Mouse (Mus musculus): ENCODE measurements around the gene Ffar4. TPM values are rescaled to one million over a fixed set of nuclear protein-coding genes. Genes with fewer than 3 reads are reported as not detected.

Ffar4 gene
- not detected for polyA plus RNA-seq (2017; shearing (Covaris generic))

- ATAC-seq, result no peak
These were observed at the start of gene Ffar4 for GRCm38 (mm10) chr19:38096858-38097758. Gene Ffar4, plus strand, starts transcription at chr19:38097071.

GRCm38 (mm10) chr19:38049686-38050085, 47.2 kb upstream of the Ffar4 start:
- no peak for ATAC-seq

GRCm38 (mm10) chr19:38053227-38054041, 43.4 kb upstream of the Ffar4 start:
- no peak for ATAC-seq

DNA sequence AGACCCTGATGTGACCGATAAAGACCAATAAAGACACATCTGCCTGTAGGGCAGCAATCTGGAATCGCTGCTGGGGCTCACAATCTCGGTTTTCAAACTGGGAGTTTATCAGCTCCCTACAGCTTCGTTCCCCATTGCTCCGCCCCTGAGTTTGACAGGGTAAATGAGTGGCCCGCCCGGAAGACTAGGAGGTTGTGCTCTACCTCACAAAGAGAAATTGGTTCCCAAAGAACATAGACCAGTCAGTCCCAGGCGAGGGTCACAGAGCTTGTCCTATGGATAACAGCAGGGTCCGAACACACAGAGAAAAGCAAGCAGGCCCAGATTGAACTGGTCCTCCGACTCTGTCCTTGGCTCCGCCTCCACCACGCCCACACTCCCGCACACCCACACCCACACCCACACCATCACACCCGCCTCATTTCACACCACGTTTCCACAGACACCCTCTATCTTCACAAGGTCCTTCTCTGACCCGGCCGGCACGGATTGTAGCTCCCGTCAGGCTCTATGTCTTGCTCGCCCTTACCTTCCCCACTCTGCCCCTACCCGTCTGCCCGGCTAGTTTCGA, 42.6 kb upstream of the Ffar4 start:
- ATAC-seq, result peak; percentile 69

GRCm38 (mm10) chr19:38054720-38055192, 42.1 kb upstream of the Ffar4 start, which contains the start of gene Cep55:
Gene Cep55, plus strand, starts transcription at chr19:38055011.
- ATAC-seq, result peak; percentile 86

DNA sequence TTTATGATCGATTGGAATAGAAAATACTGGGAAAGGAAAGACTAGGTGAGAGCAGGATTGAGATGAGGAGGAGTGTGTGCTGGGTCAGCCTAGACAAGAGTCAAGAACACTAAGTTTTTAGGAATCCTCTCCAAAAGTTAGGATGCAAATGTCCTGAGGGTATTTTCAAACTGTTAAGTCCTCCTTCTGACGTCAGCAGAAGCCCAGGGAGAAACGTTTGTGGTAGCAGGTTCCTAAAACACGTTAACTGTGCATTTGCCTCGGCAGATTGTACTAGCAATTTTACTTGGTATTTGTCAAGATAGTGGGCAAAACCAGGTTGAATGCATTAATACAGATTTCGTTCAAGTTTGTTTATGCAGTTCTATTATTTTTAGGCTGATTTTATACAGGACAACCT, 41.1 kb upstream of the Ffar4 start:
- no peak for ATAC-seq

GRCm38 (mm10) chr19:38056276-38056675, 40.6 kb upstream of the Ffar4 start:
- ATAC-seq, result no peak

GRCm38 (mm10) chr19:38056931-38057330, 39.9 kb upstream of the Ffar4 start:
- ATAC-seq, result no peak

DNA sequence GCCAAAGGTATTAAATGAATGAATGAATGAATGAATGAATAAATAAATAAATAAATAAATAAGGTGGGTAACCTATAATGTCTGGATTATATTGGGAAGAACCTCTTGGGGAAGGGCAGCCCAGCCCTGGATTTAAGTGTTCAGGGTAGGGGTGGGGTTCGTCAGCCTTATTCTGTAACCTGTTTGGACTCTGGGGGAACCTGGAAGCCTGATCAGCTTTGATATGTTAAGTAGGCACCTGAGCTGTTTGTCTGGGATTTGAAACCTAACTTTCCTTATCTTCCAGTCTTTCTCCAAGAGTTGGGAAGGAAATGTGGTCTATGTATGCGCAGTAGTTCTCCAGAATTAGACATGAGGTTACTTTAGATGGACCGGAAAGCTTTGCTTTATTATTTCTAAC, 33.7 kb upstream of the Ffar4 start:
- ATAC-seq, result no peak

- ATAC-seq, result no peak
These were observed 32.8 kb upstream of the Ffar4 start for GRCm38 (mm10) chr19:38064051-38064450.

- ATAC-seq, result no peak
These were observed 23.6 kb upstream of the Ffar4 start for GRCm38 (mm10) chr19:38073226-38073625.

- no peak for ATAC-seq
These were observed 21.8 kb upstream of the Ffar4 start for GRCm38 (mm10) chr19:38075051-38075450.

DNA sequence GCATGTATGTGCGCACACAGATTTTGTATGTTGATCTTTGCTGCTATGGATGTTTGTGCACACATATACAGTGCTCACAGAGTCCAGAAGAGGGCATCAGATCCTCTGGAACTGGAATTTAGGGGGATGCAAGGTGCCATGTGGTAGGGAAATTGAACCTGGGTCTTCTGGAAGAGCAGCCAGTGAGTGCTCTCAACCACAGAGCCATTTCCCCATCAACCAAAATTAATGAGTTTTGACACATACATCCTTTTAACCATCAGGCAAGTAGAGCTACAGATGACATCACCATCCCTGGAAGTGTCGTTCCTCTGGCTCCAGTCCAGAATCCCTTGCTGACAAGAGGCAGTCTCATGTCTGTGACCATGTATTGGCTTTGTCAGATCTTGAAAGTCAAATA, 20.6 kb upstream of the Ffar4 start:
- ATAC-seq, result no peak

DNA sequence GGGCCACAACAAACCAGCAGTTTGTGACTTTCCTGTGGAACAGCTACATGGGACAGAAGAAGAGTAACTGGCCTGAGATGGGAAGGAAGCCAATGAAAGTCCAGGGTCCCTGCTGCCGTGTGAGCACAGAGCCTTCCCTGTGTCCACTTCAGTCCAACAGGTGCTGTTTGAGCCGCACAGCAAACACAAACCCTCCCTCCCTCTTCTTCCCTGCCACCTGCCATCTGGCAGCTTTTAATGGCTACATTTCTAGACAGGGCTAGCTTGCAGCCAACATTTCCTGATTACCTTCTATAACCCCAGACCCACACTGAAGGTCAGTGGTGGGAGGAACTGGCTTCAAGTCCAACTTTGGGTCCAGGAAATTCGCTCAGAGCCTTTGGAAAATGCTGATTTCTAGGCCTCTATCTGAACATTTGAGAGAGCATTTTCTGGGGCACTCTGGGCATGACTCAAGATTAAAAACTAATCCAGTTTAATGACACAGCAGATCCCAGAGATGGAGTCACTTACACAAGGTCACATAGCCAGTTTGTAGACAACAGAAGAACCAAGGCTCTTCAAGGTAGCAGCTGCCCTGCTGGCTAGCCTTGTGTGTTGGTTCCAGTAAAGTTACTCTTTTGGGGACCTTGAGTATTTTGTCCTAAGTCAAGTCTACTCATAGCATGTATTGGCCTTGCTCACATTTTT, 18.9 kb upstream of the Ffar4 start:
- no peak for ATAC-seq

GRCm38 (mm10) chr19:38081361-38081760, 15.5 kb upstream of the Ffar4 start:
- ATAC-seq, result no peak

GRCm38 (mm10) chr19:38082931-38083525, 13.8 kb upstream of the Ffar4 start:
- no peak for ATAC-seq

- ATAC-seq, result no peak
These were observed 11.0 kb upstream of the Ffar4 start for GRCm38 (mm10) chr19:38085841-38086240.

DNA sequence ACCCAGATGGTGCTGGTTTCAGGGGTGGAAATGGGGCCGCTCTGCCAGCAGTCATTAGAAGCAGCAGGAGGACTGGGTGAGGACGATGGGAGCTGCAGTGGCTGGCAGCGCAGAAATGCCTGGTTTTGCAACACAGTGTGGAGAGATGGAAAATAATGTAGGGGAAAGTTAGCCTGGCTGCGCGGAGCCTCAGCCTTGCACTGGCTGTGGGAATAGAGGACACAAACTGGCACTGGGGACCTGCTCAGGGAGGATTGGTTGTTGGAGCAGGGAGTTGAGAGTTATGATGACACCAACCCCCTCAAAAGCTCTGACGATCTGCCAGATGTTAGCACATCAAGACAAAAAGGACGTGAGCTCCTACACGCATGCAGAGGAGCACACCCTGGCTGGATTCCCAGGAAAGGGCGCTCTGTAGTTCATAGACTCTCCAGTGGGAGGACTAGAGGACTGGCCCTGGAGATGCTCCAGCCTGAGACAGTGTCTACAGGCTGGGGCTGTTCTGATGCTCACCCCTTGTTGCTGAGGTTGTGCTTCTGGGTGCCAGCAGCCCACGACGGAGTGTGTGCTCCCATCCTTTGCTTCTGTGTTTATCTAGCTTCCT, 9.8 kb upstream of the Ffar4 start:
- no peak for ATAC-seq

GRCm38 (mm10) chr19:38089358-38089757, 7.5 kb upstream of the Ffar4 start:
- no peak for ATAC-seq

- no peak for ATAC-seq
These were observed 5.3 kb upstream of the Ffar4 start for GRCm38 (mm10) chr19:38091512-38091985.

DNA sequence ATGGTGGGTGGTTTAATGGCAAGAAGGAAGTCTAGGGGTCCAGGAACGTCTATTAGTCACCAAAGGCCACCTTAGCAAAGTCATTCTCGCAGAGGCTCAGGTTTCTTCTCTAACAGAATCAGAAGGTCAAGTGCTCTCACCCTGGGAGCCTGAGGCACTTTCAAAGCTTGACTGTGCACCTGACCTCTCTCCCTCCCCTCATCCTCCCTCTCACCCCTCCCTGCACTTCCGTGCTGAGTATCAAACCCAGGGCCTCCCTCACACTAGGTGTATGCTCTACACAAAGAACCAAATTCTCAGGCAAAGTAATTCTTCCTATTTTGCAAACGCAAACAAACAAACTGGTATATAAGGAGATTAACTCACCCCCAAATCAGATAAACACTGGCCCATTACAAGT, 640 bp upstream of the Ffar4 start:
- ATAC-seq, result no peak
